Mouse (Mus musculus): ENCODE results near the gene Rsph14.

The Rsph14 gene

GRCm38 (mm10) chr10:74934521-74934920, 97.9 kb downstream of the Rsph14 start:
- in situ Hi-C loops (cut with MboI, MseI) = loop anchor here (5.0 kb wide), 1 partner anchor 88 kb away; no protein-coding TSS in a partner anchor

DNA sequence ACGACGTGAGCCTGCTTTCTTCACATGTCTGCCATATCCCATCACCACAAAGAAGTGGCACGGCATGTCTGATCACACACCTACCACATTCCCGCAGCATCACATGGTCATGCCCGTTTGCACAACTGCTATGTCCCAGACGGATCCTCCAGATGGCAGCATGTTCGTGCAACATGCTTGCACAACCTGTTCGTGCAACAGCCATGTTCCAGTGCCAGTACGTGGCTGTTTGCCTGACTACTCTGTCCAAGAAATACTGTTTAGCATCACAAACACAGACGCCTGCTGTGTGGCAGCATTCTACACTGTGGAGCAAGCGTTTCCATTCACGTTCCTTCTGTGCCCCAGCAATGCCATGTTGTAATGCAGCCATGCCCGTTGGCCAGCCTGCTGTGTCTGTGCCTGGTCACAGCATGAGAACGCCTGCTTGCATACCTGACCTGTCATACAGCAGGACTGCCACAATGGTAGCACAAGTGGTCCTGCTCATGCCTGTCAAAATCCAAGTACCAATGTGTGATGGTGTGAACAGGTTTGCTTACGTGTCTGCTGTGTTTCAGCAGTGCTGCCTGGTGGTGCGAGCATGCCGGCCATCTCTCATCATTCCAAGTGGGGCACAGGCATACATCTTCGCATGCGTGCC, 98.7 kb downstream of the Rsph14 start:
- in situ Hi-C loops (cut with MboI, MseI) = loop anchor here (5.0 kb wide), 1 partner anchor 89 kb away; no protein-coding TSS in a partner anchor

GRCm38 (mm10) chr10:74932487-74932886, 99.9 kb downstream of the Rsph14 start:
- in situ Hi-C loops (cut with MboI, MseI) = loop anchor here (5.0 kb wide), 1 partner anchor 90 kb away; no protein-coding TSS in a partner anchor

DNA sequence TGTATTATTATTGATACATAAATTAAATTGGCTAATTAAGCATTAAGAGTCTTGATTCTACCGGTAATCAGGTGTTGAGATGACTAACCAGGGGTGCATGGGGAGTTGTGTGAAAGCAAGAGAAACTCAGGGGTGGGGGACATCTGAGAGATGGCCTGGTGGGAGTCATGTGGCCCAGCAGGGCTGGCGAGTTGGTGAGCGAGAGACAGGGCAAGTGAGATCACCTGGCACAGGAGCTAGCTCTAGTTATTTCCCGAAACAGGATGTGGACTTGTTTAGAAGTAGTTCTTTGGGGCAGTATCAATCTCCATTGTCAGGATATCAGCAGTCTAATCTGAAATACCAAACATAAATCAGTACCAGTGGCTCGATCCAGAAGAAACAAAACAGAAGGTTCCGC, 100.8 kb downstream of the Rsph14 start:
- in situ Hi-C loops (cut with MboI, MseI) = loop anchor here (5.0 kb wide), 1 partner anchor 91 kb away; no protein-coding TSS in a partner anchor

- in situ Hi-C loops (cut with MboI, MseI) = loop anchor here (5.0 kb wide), 1 partner anchor 92 kb away; no protein-coding TSS in a partner anchor
These were observed 101.8 kb downstream of the Rsph14 start for GRCm38 (mm10) chr10:74930541-74930940.

GRCm38 (mm10) chr10:74929578-74929977, 102.8 kb downstream of the Rsph14 start:
- in situ Hi-C loops (cut with MboI, MseI) = no loop called here

- in situ Hi-C loops (cut with MboI, MseI) = no loop called here
These were observed 104.1 kb downstream of the Rsph14 start for GRCm38 (mm10) chr10:74928276-74928675.

- in situ Hi-C loops (cut with MboI, MseI) = no loop called here
These were observed 107.1 kb downstream of the Rsph14 start for GRCm38 (mm10) chr10:74925324-74925723.

DNA sequence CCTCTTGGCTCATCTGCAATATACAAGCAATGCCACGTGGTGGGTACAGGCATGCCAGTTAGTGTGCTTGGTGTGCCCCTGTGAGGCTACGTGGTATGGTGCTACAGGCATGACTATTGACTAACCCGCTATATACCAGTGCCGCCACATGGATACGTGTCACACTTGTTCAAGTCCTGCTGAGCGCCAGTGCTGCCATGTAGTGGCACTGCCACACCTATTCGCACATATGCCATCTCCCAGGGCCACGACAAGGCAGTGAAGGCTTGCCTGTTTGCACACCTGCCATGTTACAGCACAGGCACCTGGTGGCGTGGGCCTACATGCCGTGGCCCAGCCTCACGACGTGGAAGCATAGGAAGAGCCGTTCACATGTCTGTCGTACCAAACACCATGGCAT, 108.1 kb downstream of the Rsph14 start:
- in situ Hi-C loops (cut with MboI, MseI) = no loop called here

GRCm38 (mm10) chr10:74922763-74923162, 109.6 kb downstream of the Rsph14 start:
- in situ Hi-C loops (cut with MboI, MseI) = no loop called here

- in situ Hi-C loops (cut with MboI, MseI) = no loop called here
These were observed 110.8 kb downstream of the Rsph14 start for GRCm38 (mm10) chr10:74921614-74922013.

DNA sequence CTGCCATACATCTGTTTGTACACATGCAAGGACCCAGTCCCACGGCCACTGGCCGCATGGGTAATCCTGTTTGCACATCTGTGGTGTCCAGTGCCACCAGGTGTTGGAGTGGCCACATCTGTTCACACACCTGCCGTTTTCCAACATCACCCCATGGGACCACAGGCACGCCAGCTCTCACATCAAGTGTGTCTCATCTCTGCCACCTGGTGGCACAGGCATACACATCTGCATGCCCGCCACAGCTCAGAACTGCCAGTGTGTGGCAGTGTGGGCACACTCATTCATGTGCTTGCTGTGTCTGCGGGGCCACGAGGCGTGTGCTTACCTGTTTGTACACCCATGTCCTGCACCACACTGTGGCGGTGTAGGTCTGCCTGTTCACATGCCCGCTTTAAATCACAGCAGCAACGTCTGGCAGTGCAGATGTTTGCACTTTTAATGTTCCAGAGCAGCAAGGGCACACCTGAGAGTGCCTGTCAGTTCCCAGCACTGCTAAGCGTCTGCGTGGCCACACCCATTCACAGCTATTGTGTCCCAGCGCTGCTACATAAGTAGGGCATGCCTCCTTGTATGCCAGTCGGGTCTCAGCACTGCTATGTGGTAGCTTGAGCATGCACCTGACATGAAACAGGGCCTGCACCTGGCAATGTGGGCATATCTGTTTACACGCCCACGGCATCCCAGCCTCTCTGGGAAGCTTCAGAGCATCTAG, 111.4 kb downstream of the Rsph14 start:
- in situ Hi-C loops (cut with MboI, MseI) = no loop called here

GRCm38 (mm10) chr10:74919277-74919676, 113.1 kb downstream of the Rsph14 start:
- in situ Hi-C loops (cut with MboI, MseI) = no loop called here

DNA sequence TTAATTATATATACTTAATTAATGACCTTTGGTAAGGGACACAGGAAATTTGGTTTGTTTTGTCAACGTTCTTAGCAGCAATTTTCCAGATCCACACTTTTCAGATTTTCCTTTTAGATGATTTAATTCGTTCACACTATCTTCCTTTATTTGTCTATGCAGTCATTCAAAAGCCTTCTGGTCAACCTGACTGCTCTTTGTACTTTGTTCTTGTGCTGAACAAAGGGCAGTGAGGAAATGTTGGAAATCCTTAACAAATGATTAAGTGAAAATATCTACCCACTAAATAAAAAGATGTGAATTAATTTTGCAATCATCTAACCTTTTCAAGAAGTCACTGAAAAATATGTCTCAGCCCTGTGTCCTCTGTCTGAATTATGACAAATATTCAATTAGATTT, 124.0 kb downstream of the Rsph14 start:
- in situ Hi-C loops (cut with MboI, MseI) = no loop called here

Measured in T-helper 2 cell (primary cell).